Mouse (Mus musculus) cerebellum, postnatal 36 days (tissue): ENCODE measurements around the gene Gm6034.
A peak's percentile ranks its signal among the peaks of the same experiment; 100 is the strongest.
"Not testable (repeated sequence)": the region's sequence is repeated elsewhere in the genome, so short reads cannot be mapped to it uniquely, and the experiment has no call there.

Source experiments
- DNase-seq, 2 experiments: peaks; one replicate each; pipeline ENCODE4 v3.0.0; 2021 to 2022; ENCODE audit warnings: mixed read lengths in 2 of 2

Gm6034 gene

DNA sequence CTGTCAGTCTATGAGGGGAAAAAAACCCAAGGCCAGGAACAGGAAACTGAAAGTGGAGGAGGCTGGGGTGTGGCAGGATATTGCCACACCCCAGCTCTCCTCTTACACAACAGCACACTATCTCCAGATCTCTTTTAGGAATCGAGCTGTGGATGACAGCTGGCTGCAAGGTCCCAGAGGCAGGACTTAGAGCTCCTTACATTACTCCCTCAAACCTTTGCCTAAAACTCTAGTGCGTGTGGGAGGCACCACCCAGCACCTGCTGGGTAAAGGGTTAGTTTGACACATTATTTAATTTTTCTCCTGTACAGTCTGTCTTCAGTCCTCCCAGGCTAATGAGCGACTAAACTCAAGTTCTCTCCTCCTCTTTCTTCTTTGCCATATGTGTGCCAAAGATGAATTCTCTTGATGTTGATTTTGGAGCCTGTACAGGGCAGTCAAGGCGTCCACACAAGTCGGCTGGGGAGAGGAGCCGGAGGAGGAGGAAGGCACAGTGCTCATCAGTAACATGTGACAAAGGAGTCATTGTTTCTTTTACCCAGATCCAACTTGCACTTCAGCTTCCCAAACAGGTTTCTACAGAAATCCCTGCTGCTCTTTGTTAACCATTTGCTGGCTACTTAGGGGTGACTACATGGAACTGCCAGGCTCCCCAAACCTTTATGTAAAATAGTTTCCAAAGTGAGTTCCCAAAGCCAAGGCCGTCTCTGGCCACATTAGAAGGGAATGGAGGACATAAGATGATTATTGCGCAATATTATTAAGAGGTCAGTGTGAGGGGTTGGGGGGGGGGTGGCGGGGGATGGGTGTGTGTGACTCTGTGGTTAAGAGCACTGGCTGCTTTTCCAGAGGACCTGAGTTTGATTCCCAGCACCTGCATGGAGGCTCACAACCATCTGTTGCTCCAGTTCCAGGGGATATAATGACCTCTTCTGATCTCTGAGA lies 18.8 kb upstream of the Gm6034 start:
- no peak for DNase-seq

DNA sequence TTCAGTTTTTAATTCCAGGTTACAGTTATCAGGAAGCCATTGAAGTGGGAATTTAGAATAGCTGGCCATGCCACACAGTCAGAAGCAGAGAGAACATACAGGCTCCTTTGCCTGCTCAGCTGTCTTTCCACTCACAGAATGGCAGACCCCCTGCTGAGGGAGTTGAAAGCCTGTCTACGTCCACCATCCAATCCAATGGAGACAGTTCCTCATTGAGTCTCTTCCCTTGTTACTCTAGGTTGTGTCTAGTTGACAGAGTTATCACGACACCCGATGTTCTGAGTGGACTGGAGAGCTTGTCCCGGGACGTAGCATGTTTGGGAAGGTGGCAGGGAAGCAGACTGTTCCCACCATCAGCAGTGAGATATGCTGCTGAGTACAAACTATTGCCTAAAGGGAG lies 17.6 kb upstream of the Gm6034 start:
- DNase-seq: no peak

DNA sequence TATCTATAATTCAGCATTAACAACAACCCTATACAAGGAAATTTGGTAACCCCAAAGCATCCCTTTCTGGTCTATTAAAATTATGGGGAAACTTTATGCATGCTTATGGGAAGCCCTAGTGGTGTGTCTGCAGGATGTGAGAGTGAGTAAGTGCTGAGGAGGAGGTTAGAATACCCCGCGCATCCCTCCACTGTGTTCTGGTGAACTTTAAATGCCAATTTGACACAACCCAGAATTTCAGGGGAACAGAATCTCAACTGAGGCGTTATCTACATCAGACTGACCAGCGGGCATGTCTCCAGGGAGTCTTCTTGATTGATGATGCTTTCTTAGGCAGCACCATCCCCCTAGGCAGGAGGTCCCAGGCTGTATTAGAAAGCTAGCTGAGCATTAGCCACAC lies 16.9 kb upstream of the Gm6034 start:
- no peak for DNase-seq

DNA sequence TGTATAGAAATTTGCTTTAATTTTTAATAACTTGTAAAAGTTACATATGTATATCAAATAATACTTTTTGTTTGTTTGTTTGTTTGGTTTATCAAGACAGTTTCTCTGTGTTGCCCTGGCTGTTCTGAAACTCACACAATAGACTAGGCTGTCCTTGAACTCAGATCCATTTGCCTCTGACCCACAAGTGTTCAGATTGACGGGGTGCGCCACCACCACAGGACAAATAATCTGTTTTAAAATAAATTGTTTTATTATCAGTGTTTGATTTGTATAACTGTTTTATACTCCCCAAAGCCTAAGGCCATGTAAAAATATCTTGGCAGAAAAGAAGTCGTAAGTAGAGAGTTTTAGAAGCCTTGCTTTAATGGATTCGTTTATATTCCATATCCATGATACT lies 15.1 kb upstream of the Gm6034 start:
- no peak for DNase-seq

DNA sequence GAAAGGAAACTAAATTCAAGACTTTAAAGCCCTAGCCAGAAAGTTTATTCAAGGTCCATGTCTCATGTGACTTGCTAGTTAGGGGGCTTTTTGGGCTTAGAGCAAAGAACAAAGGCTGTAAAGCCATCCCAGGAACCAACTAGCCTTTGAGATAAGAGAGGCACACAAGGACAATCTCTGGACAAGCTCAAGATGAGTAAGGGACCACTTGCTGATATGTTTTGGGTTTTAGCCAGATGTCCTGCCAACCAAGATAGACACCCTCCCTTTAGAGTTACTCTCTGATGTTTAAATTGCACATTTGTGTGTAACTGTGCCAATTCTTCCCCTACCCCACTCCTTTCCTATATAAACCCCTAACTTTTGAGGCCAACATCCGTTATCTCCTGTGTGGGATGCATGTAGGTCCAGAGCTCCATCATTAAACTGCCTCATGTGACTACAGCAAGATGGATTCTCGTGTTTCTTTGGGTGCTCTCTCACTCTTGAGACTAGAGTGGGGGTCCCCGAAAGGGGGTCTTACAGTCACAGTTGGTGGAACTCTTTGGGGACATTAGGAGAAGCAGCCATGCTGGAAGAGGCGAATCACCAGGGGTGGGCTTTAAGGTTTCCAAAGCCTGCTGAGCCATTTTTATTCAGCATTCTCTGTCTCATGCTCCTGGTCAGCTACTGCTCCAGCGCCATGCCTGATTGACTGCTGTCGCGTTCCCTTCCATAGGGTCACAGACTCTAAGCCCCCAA lies 13.7 kb upstream of the Gm6034 start:
- no peak for DNase-seq

DNA sequence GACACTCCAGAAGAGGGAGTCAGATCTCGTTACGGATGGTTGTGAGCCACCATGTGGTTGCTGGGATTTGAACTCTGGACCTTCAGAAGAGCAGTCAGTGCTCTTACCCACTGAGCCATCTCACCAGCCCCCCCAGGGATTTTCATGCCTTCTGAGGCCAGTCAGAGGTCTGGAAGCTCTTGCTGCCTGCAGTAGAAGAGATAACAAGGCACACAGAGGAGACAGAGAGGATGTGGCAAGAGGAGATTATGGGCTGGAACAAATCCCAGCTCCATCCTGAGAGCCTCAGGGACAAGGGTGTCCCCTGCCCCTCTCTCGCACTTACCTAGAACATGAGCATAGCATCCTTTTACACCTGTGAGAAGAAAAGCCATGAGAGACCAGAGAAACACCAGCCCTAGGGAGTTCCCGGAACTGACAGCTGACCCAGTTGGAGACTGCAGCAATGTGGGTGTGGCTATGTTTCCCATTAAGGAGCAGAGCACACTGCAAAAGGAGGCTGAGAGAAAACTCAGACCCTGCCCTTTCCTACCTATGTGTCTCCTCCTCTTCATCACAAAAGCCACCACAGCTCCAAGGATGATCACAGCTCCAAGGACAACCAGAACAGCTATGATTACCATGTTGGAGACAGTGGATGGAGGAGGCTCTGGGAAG lies 12.6 kb upstream of the Gm6034 start:
- DNase-seq: not testable (repeated sequence)

DNA sequence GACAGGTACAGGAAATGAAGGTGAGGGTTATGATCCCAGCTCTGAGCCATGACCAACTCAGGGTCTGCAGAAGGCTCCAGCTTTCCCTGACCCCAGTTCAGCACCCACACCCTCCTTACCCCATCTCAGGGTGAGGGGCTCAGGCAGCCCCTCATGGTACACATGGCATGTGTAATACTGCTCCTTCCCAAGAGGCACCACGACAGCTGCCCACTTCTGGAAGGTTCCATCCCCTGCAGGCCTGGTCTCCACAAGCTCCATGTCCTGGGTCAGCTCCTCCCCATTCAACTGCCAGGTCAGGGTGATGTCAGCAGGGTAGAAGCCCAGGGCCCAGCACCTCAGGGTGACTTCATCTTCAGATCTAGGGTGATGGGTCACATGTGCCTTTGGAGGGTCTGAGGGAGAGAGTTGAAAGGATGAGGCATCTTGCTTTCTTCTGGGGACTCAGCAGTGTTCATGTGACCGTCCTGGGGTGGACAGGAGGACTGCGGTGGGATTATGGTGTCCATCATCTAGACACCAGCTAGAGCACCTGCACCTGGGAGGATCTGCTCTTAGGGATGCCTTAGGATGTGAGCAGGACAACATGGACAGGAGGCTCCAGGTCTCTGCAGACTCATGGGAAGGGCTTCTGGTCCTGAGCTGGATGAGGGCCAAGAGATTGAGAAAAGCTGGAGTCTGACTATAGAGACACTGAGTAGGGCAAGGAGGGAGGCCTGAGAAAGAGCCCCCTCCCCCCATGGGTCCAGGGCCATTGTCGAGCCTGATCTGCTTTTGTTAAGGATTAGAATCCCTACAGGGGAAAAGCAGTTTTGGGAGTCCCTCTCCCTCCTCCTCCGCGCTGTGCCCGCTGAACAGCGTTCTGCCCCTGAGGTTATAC lies 11.8 kb upstream of the Gm6034 start:
- not testable (repeated sequence) for DNase-seq

DNA sequence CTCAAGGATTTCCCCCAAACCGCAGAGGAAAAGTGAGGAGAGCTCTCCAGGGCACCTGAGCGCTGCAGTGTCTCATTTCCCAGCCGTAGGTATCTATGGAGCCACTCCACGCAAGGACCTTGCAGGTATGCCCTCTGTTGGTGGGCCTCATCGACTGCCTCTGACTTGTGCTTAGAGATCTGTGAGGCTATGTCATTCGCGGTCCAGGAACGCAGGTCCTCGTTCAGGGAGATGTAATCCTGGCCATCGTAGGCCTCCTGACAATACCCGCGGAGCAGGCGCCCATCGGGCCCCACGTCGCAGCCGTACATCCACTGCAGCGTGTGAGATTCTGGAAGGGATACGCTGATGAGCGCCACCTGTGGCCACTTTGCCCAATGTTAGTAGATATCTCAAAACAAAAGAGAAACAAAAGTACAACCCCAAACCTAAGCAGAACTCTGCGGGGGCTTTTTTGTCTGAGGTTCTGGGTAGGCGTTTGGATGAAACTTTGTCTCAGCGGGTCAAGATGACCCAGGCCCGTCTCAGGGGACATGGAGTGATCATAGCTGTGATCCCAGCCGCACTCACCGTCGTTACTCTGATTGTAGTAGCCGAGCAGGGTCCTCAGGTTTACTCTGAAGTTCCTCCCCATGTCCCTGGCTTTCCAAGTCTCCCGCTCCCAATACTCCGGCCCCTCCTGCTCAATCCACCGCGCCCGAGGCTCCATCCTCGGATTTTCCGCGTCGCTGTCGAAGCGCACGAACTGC lies 11.0 kb upstream of the Gm6034 start:
- peak; percentile 28 to 38 for DNase-seq

DNA sequence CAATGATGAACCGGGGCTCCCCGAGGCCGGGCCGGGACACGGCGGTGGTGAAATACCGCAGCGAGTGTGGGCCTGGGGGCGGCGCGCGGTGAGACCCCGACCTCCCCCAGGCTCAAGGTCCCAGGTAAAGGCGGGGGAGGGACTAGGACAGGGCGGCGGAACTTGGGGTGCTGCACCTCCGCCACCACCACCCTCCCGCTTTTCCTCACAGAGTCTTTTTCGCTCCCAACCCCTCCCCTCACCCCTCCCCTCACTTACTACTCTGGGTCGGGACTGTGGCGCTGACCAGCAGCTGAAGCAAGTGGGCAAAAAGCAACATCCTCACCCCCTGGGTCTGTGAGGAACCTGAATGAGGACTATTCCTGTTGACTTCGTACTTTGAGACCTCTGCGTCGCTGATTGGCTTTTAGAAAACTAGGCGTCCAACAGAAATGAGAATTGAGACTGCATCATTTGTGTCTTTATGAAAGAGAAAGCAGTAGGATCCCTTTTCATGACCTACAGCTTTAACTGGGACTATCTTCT lies 10.3 kb upstream of the Gm6034 start, which contains the start of gene H2-T23:
Gene H2-T23, minus strand, starts transcription at position 505 of the 525 bp plus-strand sequence.
- DNase-seq: not testable (repeated sequence)

DNA sequence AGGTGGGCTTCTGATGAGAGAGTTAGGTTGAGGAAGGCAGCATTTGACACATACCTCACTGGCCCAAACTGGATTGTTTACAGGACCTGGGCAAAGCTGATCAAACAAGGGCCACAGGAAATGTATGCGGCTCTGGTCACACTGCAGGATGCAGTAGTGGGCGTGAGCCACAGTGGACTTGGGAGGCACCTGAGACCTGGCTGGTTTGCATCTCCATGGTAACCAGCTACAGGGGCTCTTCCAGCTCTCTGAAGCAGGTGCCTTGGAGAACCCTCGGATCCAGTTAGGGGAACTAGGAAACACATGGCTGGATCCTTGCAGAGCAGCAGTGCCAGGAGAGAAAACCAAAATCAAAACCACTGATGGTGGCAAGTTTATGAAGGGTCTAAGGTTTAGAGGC lies 8.2 kb upstream of the Gm6034 start:
- not testable (repeated sequence) for DNase-seq

DNA sequence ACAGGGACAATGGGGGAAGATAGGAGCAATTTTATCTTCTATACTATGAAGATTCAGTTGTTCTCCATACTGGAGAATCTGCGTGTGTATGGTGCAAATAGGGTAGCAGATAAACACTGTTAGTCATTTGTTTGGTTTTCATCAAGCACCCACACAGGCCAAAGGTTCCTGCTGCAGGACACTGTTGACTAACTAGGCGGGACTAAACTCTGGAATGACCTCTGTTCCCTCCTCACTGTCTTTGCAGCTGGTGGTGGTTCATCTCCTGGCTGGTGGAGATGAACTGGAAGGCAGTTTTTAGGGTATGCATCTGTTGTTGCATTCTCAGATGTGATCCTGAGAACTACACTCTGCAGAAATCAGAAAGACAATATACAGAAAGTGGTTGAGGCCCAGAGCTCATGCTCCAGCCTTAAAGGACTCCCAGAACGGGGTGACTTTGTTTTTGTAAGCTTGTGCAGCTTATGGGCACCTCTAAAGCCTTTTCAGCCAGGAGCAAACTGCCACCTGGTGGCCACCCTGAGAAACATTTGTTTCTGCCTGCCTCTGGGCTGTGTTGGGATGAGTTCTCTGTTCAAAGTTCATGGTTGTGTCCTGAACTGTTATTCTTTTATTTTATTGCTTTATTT lies 7.6 kb upstream of the Gm6034 start:
- DNase-seq: peak; percentile 55 to 60

DNA sequence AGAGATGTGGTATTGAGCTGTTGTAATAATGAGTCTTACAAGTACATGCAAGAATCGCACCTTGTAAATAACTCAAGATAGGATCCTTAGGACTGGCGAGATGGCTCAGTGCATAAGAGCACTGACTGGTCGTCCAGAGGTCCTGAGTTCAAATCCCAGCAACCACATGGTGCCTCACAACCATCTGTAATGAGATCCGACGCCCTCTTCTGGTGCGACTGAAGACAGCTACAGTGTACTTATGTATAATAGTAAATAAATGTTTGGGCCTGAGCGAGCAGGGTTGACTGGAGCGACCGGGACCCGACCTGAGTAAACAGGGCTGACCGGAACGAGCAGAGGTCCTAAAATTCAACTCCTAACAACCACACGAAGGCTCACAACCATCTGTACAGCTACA lies 6.6 kb upstream of the Gm6034 start:
- not testable (repeated sequence) for DNase-seq

DNA sequence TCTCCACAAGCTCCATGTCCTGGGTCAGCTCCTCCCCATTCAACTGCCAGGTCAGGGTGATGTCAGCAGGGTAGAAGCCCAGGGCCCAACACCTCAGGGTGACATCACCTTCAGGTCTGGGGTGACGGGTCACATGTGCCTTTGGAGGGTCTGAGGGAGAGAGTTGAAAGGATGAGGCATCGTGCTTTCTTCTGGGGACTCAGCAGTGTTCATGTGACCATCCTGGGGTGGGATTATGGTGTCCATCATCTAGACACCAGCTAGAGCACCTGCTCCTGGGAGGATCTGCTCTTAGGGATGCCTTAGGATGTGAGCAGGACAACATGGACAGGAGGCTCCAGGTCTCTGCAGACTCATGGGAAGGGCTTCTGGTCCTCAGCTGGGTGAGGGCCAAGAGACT lies 2.2 kb upstream of the Gm6034 start:
- DNase-seq: not testable (repeated sequence)

DNA sequence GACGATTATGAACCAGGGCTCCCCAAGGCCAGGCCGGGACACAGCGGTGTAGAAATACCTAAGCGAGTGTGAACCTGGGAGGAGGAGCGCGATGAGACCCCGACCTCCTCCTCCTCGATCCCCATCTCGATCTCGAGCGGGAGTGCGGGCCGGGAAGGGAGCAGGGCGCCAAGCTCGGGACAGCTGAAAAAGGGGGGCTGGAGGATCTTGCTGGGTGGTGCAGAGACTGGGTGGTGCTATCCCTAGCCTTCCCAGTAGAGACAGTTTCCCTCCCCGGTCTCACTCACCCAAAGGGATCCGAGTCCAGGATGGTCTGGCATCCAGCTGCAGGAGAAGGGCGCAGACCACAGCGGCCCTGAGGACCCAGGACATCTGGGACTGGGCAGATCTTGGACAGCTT lies 706 bp upstream of the Gm6034 start:
- not testable (repeated sequence) for DNase-seq

DNA sequence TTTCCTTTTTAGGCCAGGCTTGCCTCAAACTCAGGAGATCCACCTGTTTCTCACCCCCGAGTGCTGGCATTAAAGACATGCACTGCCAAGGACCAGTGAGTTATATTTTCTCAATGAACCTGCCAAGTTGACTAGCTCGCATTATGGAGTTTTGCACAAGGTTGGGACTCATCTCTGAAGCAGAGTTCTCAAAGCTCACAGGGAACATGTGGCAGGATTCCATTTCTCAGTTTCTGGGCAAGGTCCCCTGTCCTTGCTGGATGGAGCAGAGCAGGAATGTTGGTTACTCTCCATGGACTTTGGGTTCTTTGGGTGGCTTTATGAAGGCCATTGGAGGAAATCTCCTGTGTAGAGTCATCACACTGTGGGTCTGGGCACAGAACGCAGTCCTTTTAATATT lies 525 bp downstream of the Gm6034 start:
- no peak for DNase-seq

DNA sequence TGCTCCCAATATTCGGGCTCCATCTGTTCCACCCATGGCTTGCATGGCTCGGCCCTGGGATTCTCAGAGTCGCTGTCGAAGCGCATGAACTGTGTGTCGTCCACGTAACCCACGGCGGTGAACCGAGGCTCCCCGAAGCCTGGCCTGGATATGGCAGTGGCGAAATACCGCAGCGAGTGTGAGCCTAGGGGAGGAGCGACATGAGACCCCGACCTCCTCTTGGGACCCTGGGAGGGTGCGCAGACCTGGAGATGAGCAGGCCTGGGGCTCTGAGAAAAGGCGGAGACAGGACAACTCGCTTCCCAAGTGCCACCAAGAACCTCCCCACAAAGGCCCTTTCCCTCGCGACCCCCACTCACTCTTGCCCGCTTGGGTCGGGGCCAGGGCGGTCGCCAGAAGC lies 15.2 kb downstream of the Gm6034 start:
- DNase-seq: not testable (repeated sequence)

DNA sequence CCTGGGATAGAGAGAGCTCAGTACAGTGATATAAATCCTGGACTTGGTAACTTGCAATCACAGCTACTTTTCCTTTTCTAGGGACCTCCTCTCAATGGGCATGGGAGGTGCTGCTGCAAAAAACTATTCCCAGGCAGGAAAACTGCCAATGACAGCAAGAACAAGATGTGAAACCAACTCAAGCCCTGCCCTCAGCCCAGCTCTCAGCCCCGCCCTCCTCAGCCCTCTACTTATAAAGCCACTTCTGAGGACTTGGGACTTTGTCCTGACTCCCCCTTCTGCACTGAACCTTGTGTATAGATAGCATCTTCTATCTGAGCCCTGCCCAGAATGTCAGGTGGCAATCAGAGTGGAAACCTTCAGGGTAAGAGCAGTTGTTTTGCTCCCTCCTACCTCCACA lies 15.6 kb downstream of the Gm6034 start, which contains the start of gene Gm11127:
Gene Gm11127, minus strand, starts transcription at position 10 of the 400 bp plus-strand sequence.
- not testable (repeated sequence) for DNase-seq

DNA sequence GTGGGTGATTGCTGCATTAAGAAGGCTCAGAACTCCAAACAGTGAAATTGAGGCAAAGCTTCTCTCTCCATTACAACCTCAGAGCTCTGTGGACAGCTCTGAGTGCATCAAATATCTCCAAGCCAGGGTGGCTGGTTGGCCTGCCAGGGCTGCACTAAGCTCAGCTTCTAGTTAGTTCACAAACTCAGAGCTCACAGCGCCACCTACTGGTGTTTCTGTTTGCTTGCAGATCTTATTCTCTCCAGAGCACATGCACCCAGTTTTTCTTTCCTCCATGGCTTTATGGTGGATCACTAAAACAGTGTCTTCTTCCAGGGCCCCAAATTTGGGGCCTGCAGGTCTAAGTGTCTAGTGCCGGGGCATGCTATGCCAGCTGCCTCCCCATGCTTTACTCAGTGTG lies 18.1 kb downstream of the Gm6034 start:
- peak; percentile 74 for DNase-seq

DNA sequence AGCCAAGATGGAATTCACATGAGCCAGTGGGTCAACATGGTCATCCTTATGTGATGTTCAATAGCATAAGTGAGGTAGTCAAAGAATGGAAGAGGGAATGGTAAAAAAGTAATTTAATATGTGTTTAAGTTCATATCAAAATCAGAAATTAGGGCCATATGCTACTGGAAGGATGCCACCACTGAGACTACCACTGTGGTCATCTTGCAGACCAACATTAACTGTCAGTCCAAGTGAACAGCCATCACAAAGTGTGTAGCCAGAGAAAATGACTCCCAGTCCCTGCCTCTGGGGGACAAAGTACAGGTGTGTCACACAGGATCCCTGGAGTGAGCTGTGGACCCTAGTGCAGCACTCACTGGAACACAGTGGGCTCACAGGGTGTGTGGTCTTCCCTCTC lies 39.1 kb downstream of the Gm6034 start:
- not testable (repeated sequence) for DNase-seq

DNA sequence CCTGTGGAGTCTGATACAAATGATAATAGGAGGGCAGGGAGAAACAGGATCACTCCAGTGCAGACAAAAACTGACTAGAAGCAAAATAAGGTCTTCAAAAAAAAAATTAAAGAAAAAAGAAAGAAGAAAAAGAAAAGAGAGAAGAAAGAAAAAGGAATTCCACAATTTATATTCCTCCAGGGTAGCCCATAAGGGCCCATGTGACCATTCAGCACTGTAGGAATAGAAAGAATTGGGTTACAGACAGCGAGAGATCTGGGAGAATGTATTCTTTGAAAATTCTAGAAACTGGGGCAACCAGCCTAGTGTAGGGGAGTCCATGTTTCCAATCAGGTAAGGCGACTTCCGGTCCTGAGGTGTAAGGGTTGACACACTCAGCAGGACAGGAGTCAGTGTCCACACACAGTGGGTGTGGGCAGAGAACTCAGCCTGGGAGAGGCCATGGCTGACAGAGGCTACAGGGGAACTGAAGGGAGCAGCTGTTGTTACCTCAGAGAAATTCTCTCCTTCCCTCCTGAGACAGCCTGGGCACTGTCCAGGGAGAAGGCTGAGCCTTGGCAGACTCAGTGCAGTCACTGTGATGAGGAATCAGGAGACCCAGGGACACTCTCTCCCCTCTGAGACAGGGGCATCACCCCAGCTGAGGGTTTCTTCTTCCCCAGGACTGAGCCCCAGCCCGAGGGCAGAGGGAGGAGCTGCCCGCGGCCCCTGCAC lies 39.9 kb downstream of the Gm6034 start:
- not testable (repeated sequence) for DNase-seq
